Mouse (Mus musculus): ENCODE results near the gene Ccdc6. TPM values are rescaled to one million over a fixed set of nuclear protein-coding genes. Genes with fewer than 3 reads are reported as not detected.

The Ccdc6 gene
- polyA plus RNA-seq, 1 experiment from 2014 or later = 10.0 TPM

DNA sequence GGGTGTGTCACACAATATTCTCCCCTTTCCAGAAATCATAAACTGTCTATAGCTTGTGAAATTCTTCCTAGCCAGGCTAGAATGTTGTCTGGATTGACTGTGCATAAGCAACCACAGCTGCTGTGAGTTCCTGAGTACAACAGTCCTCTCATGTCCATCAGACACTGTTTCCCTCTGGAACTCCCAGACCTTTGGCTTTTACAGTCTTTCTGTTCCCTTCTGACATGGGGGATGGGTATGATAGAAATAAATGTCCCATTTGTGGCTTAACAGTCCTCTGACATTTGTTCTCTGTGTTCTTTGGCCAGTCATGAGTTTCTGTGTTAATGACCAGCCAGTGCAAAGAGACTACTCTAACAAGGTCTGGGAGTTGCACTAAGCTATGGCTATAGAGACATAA lies 129.7 kb downstream of the Ccdc6 start:
- no peak for DNase-seq (ENCODE audit: low spot score)
- no peaks in the 10 kb centered on the region for H3K27me3 ChIP-seq (ENCODE audit: control insufficient read depth, insufficient read depth, low read length)
- no peak for ATAC-seq (ENCODE audit: low FRiP score, low TSS enrichment)
- no peak overlapping the region for H3K9ac ChIP-seq (ENCODE audit: low read length)
- no peak overlapping the region for H3K4me3 ChIP-seq (ENCODE audit: low read depth, low read length)
- TF ChIP-seq CTCF (IDR thresholded peaks at IDR 0.05; ENCODE audit: low read depth) = no peak
- TF ChIP-seq EP300 (optimal IDR thresholded peaks at IDR 0.05) = no peak
- H3K9me3 ChIP-seq (ENCODE audit: control insufficient read depth, low read length) = no peaks in the 10 kb centered on the region
- no peak overlapping the region for H3K27ac ChIP-seq (replicated peaks)
- no peak overlapping the region for H3K4me2 ChIP-seq (replicated peaks; ENCODE audit: low read depth)
- no peaks in the 10 kb centered on the region for H3K36me3 ChIP-seq (ENCODE audit: control insufficient read depth, insufficient read depth, low read length)
- H3K4me1 ChIP-seq (replicated peaks; ENCODE audit: control insufficient read depth, insufficient read depth) = no peaks in the 10 kb centered on the region

DNA sequence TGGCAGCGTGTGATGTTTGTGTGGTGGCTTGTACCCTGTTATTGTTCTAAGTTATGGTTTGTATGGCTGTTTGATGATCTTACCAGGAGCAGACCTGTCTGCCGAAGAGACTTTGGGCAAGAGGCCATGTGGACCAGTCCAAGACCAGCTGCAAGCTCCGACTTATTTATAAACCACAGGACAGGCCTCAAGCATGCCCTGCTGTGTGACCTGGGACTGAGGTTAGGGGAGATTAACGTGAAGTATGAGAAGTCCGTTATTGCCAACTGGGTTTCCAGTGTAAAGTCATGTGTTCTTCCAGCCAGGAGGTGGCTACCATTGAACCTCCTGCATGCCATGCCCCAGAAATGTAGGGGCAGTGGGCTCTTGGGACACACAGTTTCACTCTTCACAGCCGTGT lies 133.4 kb downstream of the Ccdc6 start:
- WGBS = 72% methylated on average over 6 of the region's 6 CpGs
- no peaks in the 10 kb centered on the region for H3K4me1 ChIP-seq (replicated peaks; ENCODE audit: control insufficient read depth, insufficient read depth)
- no peak for DNase-seq (ENCODE audit: low spot score)
- no peaks in the 10 kb centered on the region for H3K27me3 ChIP-seq (ENCODE audit: control insufficient read depth, insufficient read depth, low read length)
- H3K27ac ChIP-seq (replicated peaks) = no peak overlapping the region
- H3K4me2 ChIP-seq (replicated peaks; ENCODE audit: low read depth) = no peak overlapping the region
- H3K4me3 ChIP-seq (ENCODE audit: low read depth, low read length) = no peak overlapping the region
- H3K9me3 ChIP-seq (ENCODE audit: control insufficient read depth, low read length) = no peaks in the 10 kb centered on the region
- H3K9ac ChIP-seq (ENCODE audit: low read length) = no peak overlapping the region
- no peak for TF ChIP-seq CTCF (IDR thresholded peaks at IDR 0.05; ENCODE audit: low read depth)
- TF ChIP-seq EP300 (optimal IDR thresholded peaks at IDR 0.05) = no peak
- no peaks in the 10 kb centered on the region for H3K36me3 ChIP-seq (ENCODE audit: control insufficient read depth, insufficient read depth, low read length)
- no peak for ATAC-seq (ENCODE audit: low FRiP score, low TSS enrichment)

DNA sequence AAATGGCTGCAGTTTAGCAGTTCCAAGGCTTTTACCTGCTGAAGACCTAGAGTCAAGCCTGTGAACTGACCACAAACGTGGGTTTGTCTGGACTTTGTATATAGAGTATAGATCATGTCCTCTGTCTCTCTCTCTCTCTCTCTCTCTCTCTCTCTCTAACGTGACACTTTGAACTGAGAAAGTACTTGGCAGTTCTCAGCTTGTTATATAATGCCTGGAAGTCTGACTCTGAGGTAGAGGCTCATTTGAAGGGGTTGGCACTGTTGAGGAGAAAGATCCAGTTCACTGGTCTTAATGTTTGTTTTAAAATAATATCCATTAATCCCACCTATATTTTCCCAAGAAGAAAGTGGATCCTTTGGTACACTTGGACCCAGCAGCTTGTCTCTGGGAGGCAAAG lies 141.0 kb downstream of the Ccdc6 start:
- TF ChIP-seq CTCF (IDR thresholded peaks at IDR 0.05; ENCODE audit: low read depth) = no peak
- TF ChIP-seq EP300 (optimal IDR thresholded peaks at IDR 0.05) = no peak
- H3K4me3 ChIP-seq (ENCODE audit: low read depth, low read length) = no peak overlapping the region
- DNase-seq (ENCODE audit: low spot score) = no peak
- H3K4me2 ChIP-seq (replicated peaks; ENCODE audit: low read depth) = no peak overlapping the region
- H3K27me3 ChIP-seq (ENCODE audit: control insufficient read depth, insufficient read depth, low read length) = no peaks in the 10 kb centered on the region
- no peaks in the 10 kb centered on the region for H3K4me1 ChIP-seq (replicated peaks; ENCODE audit: control insufficient read depth, insufficient read depth)
- no peak overlapping the region for H3K27ac ChIP-seq (replicated peaks)
- no peak overlapping the region for H3K9ac ChIP-seq (ENCODE audit: low read length)
- no peaks in the 10 kb centered on the region for H3K36me3 ChIP-seq (ENCODE audit: control insufficient read depth, insufficient read depth, low read length)
- ATAC-seq (ENCODE audit: low FRiP score, low TSS enrichment) = no peak
- 54% methylated on average over 2 of the region's 2 CpGs for WGBS
- H3K9me3 ChIP-seq (ENCODE audit: control insufficient read depth, low read length) = no peaks in the 10 kb centered on the region

Other genes with a start within 250 kb of the Ccdc6 start
- 1.5 and 1.6 TPM in 2 replicates for gene Mrln, start 107.5 kb downstream of the Ccdc6 start, polyA plus RNA-seq (2015; fragmentation: Nextera tagmentation; extraction: Ambion mirVana)
- gene Slc16a9, start 148.0 kb downstream of the Ccdc6 start, polyA plus RNA-seq (2015; fragmentation: Nextera tagmentation; extraction: Ambion mirVana) = 2.5 and 2.9 TPM in 2 replicates

Measured in stomach, postnatal 0 days (tissue).